Mouse (Mus musculus): ENCODE results near the gene Npat.

Npat gene

GRCm38 (mm10) chr9:53609968-53610781 lies 73.3 kb downstream of the Npat start, which contains the start of gene Acat1:
Gene Acat1 (minus strand): TSS chr9:53610382.
- peak; percentile 95 for DNase-seq

GRCm38 (mm10) chr9:53614286-53614685 lies 77.4 kb downstream of the Npat start:
- no peak for DNase-seq

- no peak for DNase-seq
Measured at GRCm38 (mm10) chr9:53615246-53615645, 78.4 kb downstream of the Npat start.
